Mouse (Mus musculus) limb, embryonic 14.5 days (tissue): ENCODE data around the gene Rassf6. TPM values are rescaled to one million over a fixed set of nuclear protein-coding genes. Genes with fewer than 3 reads are reported as not detected.

ENCODE experiments used
- ATAC-seq: fragments of 200-750 bp; cut with Nextera tagmentation; 2 replicates; pipeline ENCODE4 v1.8.0; 2017; ENCODE audit warnings: low read depth, moderate number of reproducible peaks, moderate TSS enrichment; ENCODE audit not compliant: low FRiP score
- DNase-seq: peaks from one replicate; pipeline ENCODE4 v3.0.0-alpha.2; 2015; ENCODE audit warnings: low spot score
- H3K27ac ChIP-seq: fragments of 300-500 bp; sonication (generic); replicated peaks from 2 replicates; pipeline ENCODE4 v1.5.1; 2014; ENCODE audit warnings: low read depth, mild to moderate bottlenecking, low read length, moderate library complexity, mixed read lengths
- H3K27me3 ChIP-seq: fragments of 300-500 bp; sonication (generic); 2 replicates; pipeline ENCODE4 v1.6.1; 2014; ENCODE audit warnings: low read length, mixed read lengths; ENCODE audit not compliant: control insufficient read depth, insufficient read depth
- H3K36me3 ChIP-seq: fragments of 300-500 bp; sonication (generic); 2 replicates; pipeline ENCODE4 v1.6.1; 2014; ENCODE audit warnings: mild to moderate bottlenecking, low read length, moderate library complexity, mixed read lengths; ENCODE audit not compliant: control insufficient read depth, insufficient read depth
- H3K4me1 ChIP-seq: fragments of 300-500 bp; sonication (generic); 2 replicates; pipeline ENCODE4 v1.6.1; 2014; ENCODE audit warnings: antibody characterized with exemption, low read length, mixed read lengths; ENCODE audit not compliant: control insufficient read depth, insufficient read depth
- H3K4me2 ChIP-seq: fragments of 300-500 bp; sonication (generic); replicated peaks from 2 replicates; pipeline ENCODE4 v1.6.1; 2014; ENCODE audit warnings: low read depth, mild to moderate bottlenecking, low read length, moderate library complexity; ENCODE audit not compliant: severe bottlenecking
- H3K4me3 ChIP-seq: fragments of 300-500 bp; sonication (generic); replicated peaks from 2 replicates; pipeline ENCODE4 v1.5.1; 2014; ENCODE audit warnings: low read length
- H3K9ac ChIP-seq: fragments of 300-500 bp; sonication (generic); 2 replicates; pipeline ENCODE4 v1.6.1; 2014; ENCODE audit warnings: mild to moderate bottlenecking, low read depth, low read length, moderate library complexity; ENCODE audit not compliant: severe bottlenecking
- H3K9me3 ChIP-seq: fragments of 300-500 bp; sonication (generic); 2 replicates; pipeline ENCODE4 v1.6.1; 2016; ENCODE audit warnings: low read length; ENCODE audit not compliant: control insufficient read depth
- POLR2A ChIP-seq: fragments of 200-500 bp; IDR thresholded peaks from 2 replicates; pipeline ENCODE4 v1.8.0; 2012; ENCODE audit warnings: inconsistent platforms, mild to moderate bottlenecking, moderate library complexity, borderline replicate concordance; ENCODE audit not compliant: insufficient read depth, insufficient read length; ENCODE audit errors: extremely low read depth
- WGBS: fragments of 180-500 bp; shearing (Covaris S2); extraction: QIAGEN DNeasy Blood & Tissue Kit; methylation state at CpG from one replicate; pipeline ENCODE4 v1.1.7; 2014; 5-methylcytosine and 5-hydroxymethylcytosine counted together
- polyA plus RNA-seq, 2 experiments: library from polyadenylated mRNA; depleted of rRNA in 1 of 2; stranded (reverse) in 1 of 2; unstranded in 1 of 2; fragments of >200 nt; fragmentation: Nextera tagmentation in 1 of 2; extraction: Ambion mirVana in 1 of 2; gene quantifications; 2 replicates each; pipeline versions ENCODE4 v1.2.1 to v1.2.3; 2012 to 2014

The Rassf6 gene
- polyA plus RNA-seq, 2 experiments = 1.2 to 3.3 TPM

DNA sequence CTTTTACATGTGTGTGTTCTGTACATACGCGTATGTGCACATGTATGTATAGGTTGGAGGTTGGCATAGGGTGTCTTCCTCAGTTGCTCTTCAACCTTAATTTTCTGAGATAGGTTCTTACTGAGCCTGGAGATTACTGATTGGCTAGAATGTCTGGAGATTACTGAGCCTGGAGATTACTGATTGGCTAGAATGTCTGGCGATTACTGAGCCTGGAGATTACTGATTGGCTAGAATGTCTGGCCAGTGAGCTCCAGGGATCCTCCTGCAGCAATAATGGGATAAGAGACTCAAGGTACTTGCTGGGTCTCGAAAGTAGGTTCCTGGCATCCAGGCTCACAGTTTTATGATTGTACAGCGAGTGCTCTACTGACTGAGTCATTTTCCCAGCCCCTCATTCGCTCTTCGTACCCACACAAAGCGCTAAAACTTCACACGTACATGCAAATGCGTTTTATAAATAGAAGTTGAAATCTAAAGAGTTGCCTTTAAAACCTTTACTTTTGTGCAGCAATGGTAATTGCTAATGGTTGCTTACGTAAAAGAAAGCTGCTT is 78.7 kb downstream of the Rassf6 start:
- TF ChIP-seq POLR2A = no peak

DNA sequence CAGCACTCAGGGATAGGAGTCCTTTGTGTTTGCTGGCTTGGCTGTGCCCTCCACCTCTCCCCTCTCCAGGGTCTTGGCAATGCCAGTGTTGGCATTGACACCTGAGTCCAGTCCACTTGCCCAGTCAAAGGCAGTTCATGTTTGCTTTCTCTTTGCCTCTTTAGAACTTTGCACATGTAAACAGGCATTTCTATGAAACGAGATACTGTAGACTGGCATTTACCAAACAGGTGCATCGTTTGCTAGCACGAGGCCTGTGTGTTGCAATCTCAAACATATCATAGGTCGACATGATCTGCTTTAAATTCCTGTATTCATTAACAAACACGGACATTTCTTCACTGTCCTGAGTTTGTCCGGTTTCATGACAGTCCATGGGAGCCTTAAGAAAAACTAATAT is 79.7 kb downstream of the Rassf6 start, which contains the start of gene 5830473C10Rik:
Gene 5830473C10Rik, plus strand, starts transcription at position 365 of the 400 bp plus-strand sequence.
- Histone ChIP-seq H3K9ac (no peak within 1 kb of the TSS), H3K4me3 (no peak within 1 kb of the TSS), H3K27me3 (no peaks in the 10 kb centered on the region), H3K4me2 (no peak within 1 kb of the TSS), H3K4me1 (no peaks in the 10 kb centered on the region), H3K9me3 (no peaks in the 10 kb centered on the region), H3K36me3 (no peaks in the 10 kb centered on the region), H3K27ac (no peak within 1 kb of the TSS)
- TF ChIP-seq POLR2A = no peak
- 86% methylated on average over 6 of the region's 6 CpGs for WGBS
- ATAC-seq (no peak), DNase-seq (no peak)

More for the DNA sequence above, 78.7 kb downstream of the Rassf6 start:
- Histone ChIP-seq H3K9ac (no peak overlapping the region), H3K36me3 (no peaks in the 10 kb centered on the region), H3K4me2 (no peak overlapping the region), H3K9me3 (no peaks in the 10 kb centered on the region), H3K4me1 (no peaks in the 10 kb centered on the region), H3K4me3 (no peak overlapping the region), H3K27me3 (no peaks in the 10 kb centered on the region), H3K27ac (no peak overlapping the region)
- WGBS = 89% methylated on average over 11 of the region's 11 CpGs
- DNase-seq (no peak), ATAC-seq (no peak)

DNA sequence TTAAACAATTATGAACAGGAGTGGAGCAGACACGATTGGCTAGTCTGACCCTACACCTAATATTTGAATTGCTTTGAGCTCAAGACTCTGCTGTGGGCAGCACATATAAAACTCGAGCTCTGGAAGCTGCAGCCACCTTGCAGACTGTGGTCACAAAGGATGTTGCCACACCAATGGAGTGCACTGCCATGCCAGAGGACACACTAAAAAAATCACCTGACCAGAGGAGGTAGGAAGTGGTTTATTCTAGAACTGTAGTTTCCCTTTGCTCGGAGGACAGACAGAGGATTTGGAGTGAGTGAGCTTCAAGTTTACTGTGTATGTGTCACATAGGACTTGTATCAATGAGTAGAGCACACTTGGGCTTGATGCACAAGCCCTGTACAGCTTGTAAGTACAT is 84.4 kb downstream of the Rassf6 start:
- no peak for ATAC-seq
- H3K36me3 ChIP-seq = no peaks in the 10 kb centered on the region
- no peak overlapping the region for H3K4me3 ChIP-seq
- H3K27ac ChIP-seq = no peak overlapping the region
- whole genome bisulfite sequencing = 74% methylated on average over 3 of the region's 3 CpGs
- no peaks in the 10 kb centered on the region for H3K4me1 ChIP-seq
- DNase-seq = no peak
- no peak overlapping the region for H3K4me2 ChIP-seq
- H3K27me3 ChIP-seq = no peaks in the 10 kb centered on the region
- H3K9me3 ChIP-seq = no peaks in the 10 kb centered on the region
- H3K9ac ChIP-seq = no peak overlapping the region
- TF ChIP-seq POLR2A = no peak

Other genes starting within 250 kb of the Rassf6 start
- gene Alb, start 179.8 kb downstream of the Rassf6 start, polyA plus RNA-seq (2012; rRNA removed) = 1.3 and 6.9 TPM in 2 replicates
- gene Alb, start 179.8 kb downstream of the Rassf6 start, polyA plus RNA-seq (2014; fragmentation: Nextera tagmentation; extraction: Ambion mirVana) = 0.66 and 0.73 TPM in 2 replicates
- gene Afp, start 149.9 kb downstream of the Rassf6 start, polyA plus RNA-seq (2012; rRNA removed) = 39.3 and 47.5 TPM in 2 replicates
- gene Afp, start 149.9 kb downstream of the Rassf6 start, polyA plus RNA-seq (2014; fragmentation: Nextera tagmentation; extraction: Ambion mirVana) = 0.58 TPM in 1 of 2 replicates, not detected in the other
- not detected in 2 replicates for gene Afm, start 121.7 kb downstream of the Rassf6 start, polyA plus RNA-seq (2012; rRNA removed)
- not detected in 2 replicates for gene Afm, start 121.7 kb downstream of the Rassf6 start, polyA plus RNA-seq (2014; fragmentation: Nextera tagmentation; extraction: Ambion mirVana)
- 0.03 TPM in 1 of 2 replicates, not detected in the other for gene 5830473C10Rik, start 79.5 kb downstream of the Rassf6 start, polyA plus RNA-seq (2012; rRNA removed)
- gene 5830473C10Rik, start 79.5 kb downstream of the Rassf6 start, polyA plus RNA-seq (2014; fragmentation: Nextera tagmentation; extraction: Ambion mirVana) = not detected in 2 replicates
- gene Cxcl5, start 118.7 kb upstream of the Rassf6 start, polyA plus RNA-seq (2012; rRNA removed) = 1.3 and 1.4 TPM in 2 replicates
- 1.4 and 2.4 TPM in 2 replicates for gene Cxcl5, start 118.7 kb upstream of the Rassf6 start, polyA plus RNA-seq (2014; fragmentation: Nextera tagmentation; extraction: Ambion mirVana)
- 1.6 and 3.0 TPM in 2 replicates for gene Ppbp, start 127.9 kb upstream of the Rassf6 start, polyA plus RNA-seq (2012; rRNA removed)
- 3.0 and 3.2 TPM in 2 replicates for gene Ppbp, start 127.9 kb upstream of the Rassf6 start, polyA plus RNA-seq (2014; fragmentation: Nextera tagmentation; extraction: Ambion mirVana)
- gene Pf4, start 131.8 kb upstream of the Rassf6 start, polyA plus RNA-seq (2012; rRNA removed) = 41.2 and 50.2 TPM in 2 replicates
- 59.7 and 77.5 TPM in 2 replicates for gene Pf4, start 131.8 kb upstream of the Rassf6 start, polyA plus RNA-seq (2014; fragmentation: Nextera tagmentation; extraction: Ambion mirVana)
- gene Cxcl3, start 145.4 kb upstream of the Rassf6 start, polyA plus RNA-seq (2012; rRNA removed) = 0.40 and 0.63 TPM in 2 replicates
- gene Cxcl3, start 145.4 kb upstream of the Rassf6 start, polyA plus RNA-seq (2014; fragmentation: Nextera tagmentation; extraction: Ambion mirVana) = 0.66 TPM in 1 of 2 replicates, not detected in the other
- 0.09 and 0.28 TPM in 2 replicates for gene Cxcl15, start 153.9 kb upstream of the Rassf6 start, polyA plus RNA-seq (2012; rRNA removed)
- 0.33 and 0.44 TPM in 2 replicates for gene Cxcl15, start 153.9 kb upstream of the Rassf6 start, polyA plus RNA-seq (2014; fragmentation: Nextera tagmentation; extraction: Ambion mirVana)